Mouse (Mus musculus) olfactory bulb, adult 2 months (tissue): ENCODE measurements around the gene Pex6. TPM values are rescaled to one million over a fixed set of nuclear protein-coding genes. Genes with fewer than 3 reads are reported as not detected.

Experiments
- H3K27ac ChIP-seq: fragments of 200-500 bp; 2 replicates; pipeline ENCODE4 v1.5.1; 2012; ENCODE audit warnings: low read depth, low read length; ENCODE audit not compliant: insufficient read depth
- H3K4me1 ChIP-seq: fragments of 200-500 bp; 2 replicates; pipeline ENCODE4 v1.6.1; 2012; ENCODE audit warnings: low read length; ENCODE audit not compliant: control insufficient read depth, insufficient read depth
- H3K4me3 ChIP-seq: fragments of 200-500 bp; 2 replicates; pipeline ENCODE4 v1.5.1; 2012; ENCODE audit warnings: mild to moderate bottlenecking, low read depth, low read length, moderate library complexity; ENCODE audit not compliant: insufficient read depth
- CTCF ChIP-seq: fragments of 200-500 bp; IDR thresholded peaks from 2 replicates; pipeline ENCODE4 v1.5.1; 2012; ENCODE audit warnings: low read depth, mild to moderate bottlenecking, low read length, moderate library complexity; ENCODE audit not compliant: insufficient read depth
- POLR2A ChIP-seq: fragments of 200-500 bp; IDR thresholded peaks from 2 replicates; pipeline ENCODE4 v1.6.1; 2012; ENCODE audit warnings: mild to moderate bottlenecking, low read depth, low read length, moderate library complexity; ENCODE audit not compliant: insufficient read depth
- WGBS: fragments of 180-500 bp; shearing (Covaris S2); methylation state at CpG from one replicate; pipeline ENCODE4 v1.1.7; 2018; 5-methylcytosine and 5-hydroxymethylcytosine counted together
- polyA plus RNA-seq: library from polyadenylated mRNA; stranded (reverse); fragments of >200 nt; gene quantifications from 2 replicates; pipeline ENCODE4 v1.2.4, GENCODE M21; 2012; ENCODE audit warnings: low replicate concordance; ENCODE audit not compliant: missing spikeins, insufficient read depth, insufficient read length

Pex6 gene
- polyA plus RNA-seq, 1 experiment, result not detected

DNA sequence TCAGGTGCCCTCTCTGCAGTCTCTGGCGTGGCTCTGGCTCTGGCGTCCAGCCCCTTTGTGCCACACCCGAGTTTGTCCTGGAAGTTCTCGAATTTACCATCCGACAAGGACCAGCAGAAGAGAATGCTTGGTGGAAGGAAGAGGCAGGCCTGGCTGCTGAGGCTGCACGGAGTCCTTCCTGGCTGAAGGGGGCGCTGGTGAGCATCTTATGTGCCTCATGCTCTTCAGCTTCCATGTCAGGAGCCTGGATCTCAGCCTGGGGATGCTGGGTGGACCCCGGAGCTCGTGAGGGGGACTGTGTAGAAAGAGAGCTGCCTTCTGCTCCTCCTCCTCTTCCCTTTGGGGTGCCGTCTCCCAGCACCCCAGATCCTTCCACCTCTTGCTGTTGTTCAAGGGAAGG lies 24.9 kb downstream of the Pex6 start:
- H3K4me3 ChIP-seq, result no peak overlapping the region
- no peaks in the 10 kb centered on the region for H3K4me1 ChIP-seq
- no peak overlapping the region for H3K27ac ChIP-seq
- 59% methylated on average over 9 of the region's 10 CpGs for WGBS
- TF ChIP-seq CTCF (no peak), POLR2A (no peak)

DNA sequence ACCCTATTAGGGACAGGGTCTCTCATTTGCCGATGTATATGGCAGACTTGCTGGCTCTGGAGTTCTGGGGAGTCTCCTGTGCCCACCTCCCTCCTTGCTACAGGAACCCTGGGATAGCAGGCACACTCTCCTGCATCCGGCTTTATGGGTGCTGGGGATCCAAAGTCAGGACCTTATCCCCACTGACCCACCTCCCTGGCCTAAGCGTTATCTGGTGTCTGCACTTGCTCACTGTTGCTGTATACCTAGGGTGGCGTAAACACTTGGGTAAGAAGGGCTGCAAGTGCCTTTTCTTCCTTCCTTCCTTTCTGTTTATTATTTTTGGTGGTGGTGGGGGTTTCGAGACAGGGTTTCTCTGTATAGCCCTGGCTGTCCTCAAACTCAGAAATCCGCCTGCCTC lies 30.0 kb downstream of the Pex6 start:
- TF ChIP-seq POLR2A, result no peak
- no peak for TF ChIP-seq CTCF
- H3K4me1 ChIP-seq, result no peaks in the 10 kb centered on the region
- no peak overlapping the region for H3K27ac ChIP-seq
- WGBS, result 94% methylated on average over 6 of the region's 6 CpGs
- H3K4me3 ChIP-seq, result no peak overlapping the region

DNA sequence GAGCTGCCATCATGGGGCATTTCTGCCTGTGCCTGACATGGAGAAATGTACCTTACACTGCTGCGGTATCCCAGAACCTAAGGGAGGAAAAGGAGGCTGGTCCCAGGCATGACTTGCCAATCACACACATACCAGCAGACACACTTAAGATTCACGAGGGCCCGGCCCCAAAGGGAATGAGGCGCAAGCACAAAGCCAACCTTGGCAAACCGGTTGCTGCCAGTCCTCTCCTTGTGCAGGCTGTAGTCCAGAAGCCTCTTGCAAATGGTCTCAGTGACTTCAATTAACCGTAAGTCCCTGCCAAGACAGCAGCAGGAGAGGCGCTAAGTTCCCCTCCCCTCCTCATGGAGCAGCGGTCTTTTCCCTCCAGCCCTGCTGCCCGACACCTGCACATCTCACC lies 31.7 kb downstream of the Pex6 start:
- TF ChIP-seq POLR2A (no peak), CTCF (no peak)
- no peaks in the 10 kb centered on the region for H3K4me1 ChIP-seq

DNA sequence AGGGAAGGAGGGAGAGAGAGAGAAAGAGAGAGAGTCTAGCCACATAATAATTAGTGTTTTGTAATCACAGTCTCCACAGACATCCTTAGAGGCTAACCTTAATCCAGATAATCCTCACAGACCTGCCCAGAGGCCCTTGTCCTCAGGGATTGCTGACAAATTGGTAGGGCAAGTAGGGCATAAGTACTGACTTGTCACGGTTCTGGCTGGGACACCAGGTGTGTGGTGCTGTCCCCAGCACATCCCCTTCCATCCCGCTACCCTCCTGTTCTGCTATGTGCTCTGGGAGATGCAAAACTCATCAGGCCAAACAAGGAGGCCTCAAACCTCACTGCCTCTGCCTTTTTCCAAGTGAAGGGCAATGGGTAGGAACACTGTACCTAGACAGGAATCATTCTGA lies 34.2 kb downstream of the Pex6 start:
- Histone ChIP-seq H3K4me1 (peaks cover 4% of the 10 kb centered on the region; the same call in 1 of the 2 replicates), H3K27ac (no peak overlapping the region), H3K4me3 (no peak overlapping the region)
- WGBS, result 90% methylated on average over 2 of the region's 2 CpGs
- TF ChIP-seq CTCF (no peak), POLR2A (no peak)

More for the DNA sequence above, 31.7 kb downstream of the Pex6 start:
- WGBS, result 64% methylated on average over 9 of the region's 9 CpGs
- H3K27ac ChIP-seq, result no peak overlapping the region
- no peak overlapping the region for H3K4me3 ChIP-seq

DNA sequence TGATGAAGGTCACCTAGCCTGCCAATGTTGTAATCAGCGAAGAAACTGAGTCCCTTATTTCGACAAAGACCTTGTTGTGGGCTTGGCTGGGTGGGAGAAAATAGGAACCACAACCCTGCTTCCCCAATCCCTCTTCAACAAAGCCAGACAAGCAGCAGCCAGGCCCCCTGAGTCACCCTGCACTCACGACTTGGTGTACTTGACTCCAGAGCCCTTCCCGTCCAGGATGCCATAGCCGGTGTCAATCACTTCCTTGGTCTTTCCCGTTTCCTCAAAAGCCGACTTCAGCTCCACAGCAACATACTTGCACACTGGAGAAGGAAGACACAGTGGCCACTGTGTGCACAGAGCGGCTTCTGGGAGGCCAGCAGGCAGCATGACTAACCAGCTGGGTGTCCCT lies 36.0 kb downstream of the Pex6 start:
- Histone ChIP-seq H3K27ac (no peak overlapping the region), H3K4me1 (peaks cover 9% of the 10 kb centered on the region; the same call in 1 of the 2 replicates), H3K4me3 (no peak overlapping the region)
- 78% methylated on average over 8 of the region's 8 CpGs for whole genome bisulfite sequencing
- TF ChIP-seq POLR2A, result no peak
- no peak for TF ChIP-seq CTCF

DNA sequence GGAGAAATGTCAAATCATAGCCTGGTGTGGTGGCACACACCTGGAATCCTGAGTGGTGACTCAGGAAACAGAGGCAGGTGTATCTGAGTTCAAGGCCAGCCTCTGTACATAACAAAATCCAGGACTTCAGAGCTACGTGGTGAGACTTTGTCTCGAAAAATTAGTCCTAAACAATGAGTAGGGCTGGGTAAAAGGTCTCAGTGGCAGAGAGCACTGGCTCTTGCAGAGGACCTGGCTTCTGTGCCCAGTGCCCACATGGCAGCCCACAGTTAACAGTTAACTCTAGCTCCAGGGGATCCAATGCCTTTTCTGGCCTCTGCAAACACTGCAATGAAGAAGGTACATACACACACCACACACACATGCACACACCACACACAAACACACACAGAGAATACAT lies 36.5 kb downstream of the Pex6 start:
- H3K4me3 ChIP-seq, result no peak overlapping the region
- 95% methylated on average over 2 of the region's 2 CpGs for WGBS
- no peak overlapping the region for H3K27ac ChIP-seq
- peaks cover 9% of the 10 kb centered on the region; the same call in 1 of the 2 replicates for H3K4me1 ChIP-seq
- no peak for TF ChIP-seq POLR2A
- TF ChIP-seq CTCF, result no peak

DNA sequence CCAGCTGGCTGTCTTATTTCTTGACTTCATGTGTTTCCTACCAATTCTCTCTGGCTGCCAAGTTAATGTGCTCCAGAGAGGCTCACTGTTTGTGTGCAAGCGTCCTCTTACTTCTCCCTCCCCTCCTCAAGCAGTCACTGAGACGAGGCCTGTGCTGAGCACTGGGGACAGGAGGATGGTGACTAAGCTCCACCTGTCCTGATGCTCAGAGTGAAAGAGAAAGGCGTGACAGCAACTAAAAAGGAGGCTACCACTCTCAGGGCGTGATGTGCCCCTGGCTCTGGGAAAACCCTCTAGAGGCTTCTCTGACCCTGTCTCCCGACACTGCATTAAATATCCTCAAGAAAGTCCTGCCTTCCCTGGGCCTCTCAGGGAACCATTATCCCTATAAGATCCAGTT lies 38.0 kb downstream of the Pex6 start:
- WGBS, result 82% methylated on average over 5 of the region's 5 CpGs
- Histone ChIP-seq H3K27ac (no peak overlapping the region), H3K4me1 (peaks cover 9% of the 10 kb centered on the region; the same call in 1 of the 2 replicates), H3K4me3 (no peak overlapping the region)
- TF ChIP-seq POLR2A (no peak), CTCF (no peak)

DNA sequence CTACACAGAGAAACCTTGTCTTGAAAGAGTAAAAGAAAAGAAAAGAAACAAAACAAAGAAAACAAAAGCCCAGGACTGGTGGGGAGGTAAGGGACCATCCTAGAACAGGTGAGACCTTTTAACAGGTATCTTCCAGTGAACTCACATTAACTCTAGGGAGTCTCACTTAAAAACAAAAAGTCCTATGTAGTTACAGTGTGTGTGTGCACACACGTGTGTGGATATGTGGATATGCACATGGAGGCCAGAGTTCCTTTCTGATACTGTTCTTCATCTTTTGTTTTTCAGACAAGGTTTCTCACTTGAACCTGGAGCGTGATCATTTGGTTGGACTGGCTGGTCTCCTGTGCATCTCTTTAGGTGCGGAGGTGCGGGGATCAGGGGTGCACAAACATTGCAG lies 39.3 kb downstream of the Pex6 start:
- TF ChIP-seq CTCF (no peak), POLR2A (no peak)
- 89% methylated on average over 4 of the region's 4 CpGs for WGBS
- no peak overlapping the region; the same call in 1 of the 2 replicates for H3K4me3 ChIP-seq
- no peak overlapping the region for H3K27ac ChIP-seq
- peaks cover 9% of the 10 kb centered on the region; the same call in 1 of the 2 replicates for H3K4me1 ChIP-seq

DNA sequence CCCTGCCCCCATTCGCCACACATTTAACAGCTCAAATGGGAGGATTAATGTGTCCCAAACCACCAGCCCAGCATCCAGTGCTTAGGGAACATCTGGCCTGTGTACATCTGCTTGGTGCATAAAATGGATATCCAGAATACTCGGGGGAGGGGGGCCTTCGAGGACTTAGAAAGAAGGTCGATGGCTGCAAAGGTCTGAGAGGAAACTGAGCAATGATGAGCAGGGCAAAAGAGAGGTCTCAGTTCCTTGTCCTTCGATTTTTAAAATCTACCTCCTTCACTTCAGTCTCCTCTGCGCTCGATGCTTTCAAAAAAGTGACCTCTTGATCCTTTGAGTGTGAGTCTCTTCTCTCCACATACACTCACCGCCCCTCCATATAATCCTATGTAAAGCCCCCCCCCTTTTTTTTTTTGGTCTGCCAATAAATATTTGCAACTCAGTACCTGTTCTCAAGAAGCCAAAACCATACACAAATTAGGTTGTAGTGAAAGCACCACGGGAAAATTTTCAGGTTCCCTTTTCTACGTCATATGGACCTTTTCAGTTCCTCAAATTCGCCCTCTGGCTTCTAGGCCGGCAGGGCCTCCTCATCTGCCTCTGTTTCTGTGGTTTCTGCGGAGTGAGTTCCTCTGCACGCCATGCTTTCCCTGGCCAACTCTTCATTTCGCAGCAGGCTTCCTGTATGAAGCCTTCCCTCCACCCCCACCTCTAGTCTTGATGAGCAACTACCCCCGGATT lies 40.0 kb downstream of the Pex6 start:
- H3K4me1 ChIP-seq, result peaks cover 9% of the 10 kb centered on the region; the same call in 1 of the 2 replicates
- 22% methylated on average over 16 of the region's 16 CpGs for WGBS
- H3K27ac ChIP-seq, result peak overlapping the region; percentile 55
- H3K4me3 ChIP-seq, result peak overlapping the region; percentile 91
- TF ChIP-seq CTCF (no peak), POLR2A (no peak)
